Mouse (Mus musculus) liver, postnatal 0 days (tissue): ENCODE measurements around the gene Cttnbp2nl. TPM values are rescaled to one million over a fixed set of nuclear protein-coding genes. Genes with fewer than 3 reads are reported as not detected.

Experiments used
- ATAC-seq: fragments of 200-750 bp; cut with Nextera tagmentation; 2 replicates; pipeline ENCODE4 v1.8.0; 2017; ENCODE audit warnings: mild to moderate bottlenecking, moderate library complexity
- DNase-seq: peaks from one replicate; pipeline ENCODE4 v3.0.0-alpha.2; 2016
- H3K27ac ChIP-seq: fragments of 300-500 bp; sonication (generic); 2 replicates; pipeline ENCODE4 v1.5.1; 2014; ENCODE audit warnings: antibody characterized with exemption, moderate library complexity, mild to moderate bottlenecking, low read depth
- H3K27me3 ChIP-seq: fragments of 300-500 bp; sonication (generic); 2 replicates; pipeline ENCODE4 v1.6.1; 2014; ENCODE audit warnings: low read length, control low read depth, mixed read lengths; ENCODE audit not compliant: insufficient read depth
- H3K36me3 ChIP-seq: fragments of 300-500 bp; sonication (generic); replicated peaks from 2 replicates; pipeline ENCODE4 v1.6.1; 2014; ENCODE audit warnings: mild to moderate bottlenecking, control low read depth, low read length, moderate library complexity, mixed read lengths; ENCODE audit not compliant: insufficient read depth
- H3K4me1 ChIP-seq: fragments of 300-500 bp; sonication (generic); 2 replicates; pipeline ENCODE4 v1.6.1; 2014; ENCODE audit warnings: antibody characterized with exemption, mild to moderate bottlenecking, control low read depth; ENCODE audit not compliant: insufficient read depth
- H3K4me2 ChIP-seq: fragments of 300-500 bp; sonication (generic); 2 replicates; pipeline ENCODE4 v1.6.1; 2014; ENCODE audit warnings: low read depth, mild to moderate bottlenecking, low read length, moderate library complexity, mixed read lengths
- H3K4me3 ChIP-seq: fragments of 300-500 bp; sonication (generic); 2 replicates; pipeline ENCODE4 v1.5.1; 2014; ENCODE audit warnings: low read depth, low read length
- H3K9ac ChIP-seq: fragments of 300-500 bp; sonication (generic); replicated peaks from 2 replicates; pipeline ENCODE4 v1.6.1; 2014; ENCODE audit warnings: mild to moderate bottlenecking, moderate library complexity
- H3K9me3 ChIP-seq: fragments of 300-500 bp; sonication (generic); 2 replicates; pipeline ENCODE4 v1.6.1; 2016; ENCODE audit warnings: mild to moderate bottlenecking, control low read depth, low read length, mixed read lengths
- CTCF ChIP-seq: sonication (generic); IDR thresholded peaks from 2 replicates; pipeline ENCODE4 v1.5.1; 2016; ENCODE audit warnings: antibody characterized with exemption, low read depth
- EP300 ChIP-seq: IDR thresholded peaks from 2 replicates; pipeline ENCODE4 v1.6.1; 2016; ENCODE audit warnings: antibody characterized with exemption, low read depth, mild to moderate bottlenecking
- WGBS: fragments of 180-500 bp; shearing (Covaris S2); extraction: QIAGEN DNeasy Blood & Tissue Kit; methylation state at CpG from one replicate; pipeline ENCODE4 v1.1.7; 2014; ENCODE audit not compliant: insufficient replicate concordance; 5-methylcytosine and 5-hydroxymethylcytosine counted together
- polyA plus RNA-seq: library from polyadenylated mRNA; unstranded; fragments of >200 nt; fragmentation: Nextera tagmentation; extraction: Ambion mirVana; gene quantifications from 2 replicates; pipeline ENCODE4 v1.2.1, GENCODE M21; 2015

Gene Cttnbp2nl
- polyA plus RNA-seq, 1 experiment from 2014 or later: 4.2 TPM

DNA sequence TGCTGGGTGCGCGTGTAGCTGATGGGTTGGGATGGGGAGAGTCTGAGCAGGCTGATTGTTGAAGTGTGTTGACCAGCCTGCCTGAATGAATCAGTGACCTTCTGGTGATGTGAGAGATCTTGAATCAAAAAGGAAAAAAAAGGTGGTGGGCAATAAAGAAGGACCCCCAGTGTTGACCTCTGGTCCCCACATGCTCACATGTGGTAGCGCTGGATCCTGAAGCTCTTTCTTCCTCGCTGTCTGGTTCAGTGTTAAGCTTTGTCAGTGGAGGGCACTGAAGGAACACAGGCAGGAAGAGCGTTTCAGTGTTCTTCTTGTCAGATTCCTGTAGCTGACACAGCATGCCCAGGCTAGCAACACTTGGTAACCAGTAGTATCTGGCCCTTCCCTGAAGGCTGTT lies 22.9 kb upstream of the Cttnbp2nl start:
- TF ChIP-seq EP300 (no peak), CTCF (no peak)
- Histone ChIP-seq H3K36me3 (no peaks in the 10 kb centered on the region), H3K27me3 (peaks cover 2% of the 10 kb centered on the region; the same call in 1 of the 2 replicates), H3K27ac (no peak overlapping the region), H3K9ac (no peak overlapping the region), H3K9me3 (no peaks in the 10 kb centered on the region), H3K4me1 (no peaks in the 10 kb centered on the region), H3K4me3 (no peak overlapping the region), H3K4me2 (no peak overlapping the region)
- WGBS: 76% methylated on average over 5 of the region's 5 CpGs
- DNase-seq (no peak), ATAC-seq (no peak)

- no peak overlapping the region for H3K9ac ChIP-seq
- no peak for TF ChIP-seq EP300
- TF ChIP-seq CTCF: no peak
- ATAC-seq (no peak), DNase-seq (no peak)
- H3K27ac ChIP-seq: no peak overlapping the region
- H3K27me3 ChIP-seq: peaks cover 2% of the 10 kb centered on the region; the same call in 1 of the 2 replicates
- no peak overlapping the region for H3K4me3 ChIP-seq
- no peaks in the 10 kb centered on the region for H3K4me1 ChIP-seq
- no peak overlapping the region for H3K4me2 ChIP-seq
- WGBS: 81% methylated on average over 10 of the region's 10 CpGs
- no peaks in the 10 kb centered on the region for H3K9me3 ChIP-seq
- H3K36me3 ChIP-seq: no peaks in the 10 kb centered on the region
These were observed 19.6 kb upstream of the Cttnbp2nl start for GRCm38 (mm10) chr3:105072536-105072935.

DNA sequence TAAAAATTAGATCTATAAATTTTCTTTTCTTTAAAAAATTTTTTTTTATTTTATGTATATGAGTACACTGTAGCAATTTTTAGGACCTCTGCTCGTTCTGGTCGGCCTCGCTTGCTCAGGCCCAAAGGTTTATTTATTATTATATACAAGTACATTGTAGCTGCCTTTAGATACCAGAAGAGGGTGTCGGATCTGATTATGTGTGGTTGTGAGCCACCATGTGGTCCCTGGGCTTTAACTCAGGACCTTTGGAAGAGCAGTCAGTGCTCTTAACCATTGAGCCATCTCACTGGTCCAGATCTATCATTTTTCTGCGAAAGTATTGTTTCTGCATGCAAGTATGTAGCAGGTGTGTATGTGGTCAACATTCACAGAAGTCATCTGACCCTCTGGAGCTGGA lies 18.3 kb upstream of the Cttnbp2nl start:
- 81% methylated on average over 5 of the region's 5 CpGs for WGBS
- ATAC-seq: no peak
- H3K27ac ChIP-seq: no peak overlapping the region
- H3K36me3 ChIP-seq: no peaks in the 10 kb centered on the region
- H3K9ac ChIP-seq: no peak overlapping the region
- no peak overlapping the region for H3K4me2 ChIP-seq
- TF ChIP-seq EP300: no peak
- no peak for TF ChIP-seq CTCF
- no peak overlapping the region for H3K4me3 ChIP-seq
- H3K4me1 ChIP-seq: no peaks in the 10 kb centered on the region
- H3K9me3 ChIP-seq: no peaks in the 10 kb centered on the region
- DNase-seq: no peak
- peaks cover 2% of the 10 kb centered on the region; the same call in 1 of the 2 replicates for H3K27me3 ChIP-seq

- no peak overlapping the region for H3K4me2 ChIP-seq
- no peak overlapping the region for H3K9ac ChIP-seq
- WGBS: 71% methylated on average over 8 of the region's 8 CpGs
- DNase-seq (no peak), ATAC-seq (no peak)
- H3K27ac ChIP-seq: no peak overlapping the region
- H3K36me3 ChIP-seq: no peaks in the 10 kb centered on the region
- peaks cover 2% of the 10 kb centered on the region; the same call in 1 of the 2 replicates for H3K27me3 ChIP-seq
- H3K4me3 ChIP-seq: no peak overlapping the region
- TF ChIP-seq EP300 (no peak), CTCF (no peak)
- H3K9me3 ChIP-seq: no peaks in the 10 kb centered on the region
- no peaks in the 10 kb centered on the region for H3K4me1 ChIP-seq
These were observed 17.6 kb upstream of the Cttnbp2nl start for GRCm38 (mm10) chr3:105070553-105070952.

DNA sequence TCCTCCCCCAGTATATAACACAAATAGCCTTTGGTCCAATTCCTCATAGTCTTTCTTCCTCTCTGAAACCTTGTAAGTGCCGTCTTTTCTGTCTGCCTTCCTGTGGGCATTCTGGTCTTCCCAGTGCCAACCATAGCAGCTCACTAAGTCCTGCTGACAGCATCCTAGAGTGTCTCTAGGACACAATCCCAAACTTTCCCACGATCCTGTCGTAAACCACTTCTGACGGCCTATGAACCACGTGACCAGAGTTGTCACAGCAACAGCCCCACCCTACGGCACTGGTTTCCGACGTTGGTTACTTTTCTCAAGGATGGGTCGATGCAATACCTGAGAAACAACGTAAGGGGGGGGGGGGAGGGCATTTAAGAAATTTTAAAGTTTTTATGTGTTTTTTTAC lies 13.6 kb upstream of the Cttnbp2nl start, which contains the start of gene 4930564D02Rik:
4930564D02Rik (plus strand) TSS at position 301 of the 400 bp plus-strand sequence.
- ATAC-seq: no peak
- WGBS: 81% methylated on average over 10 of the region's 10 CpGs
- H3K36me3 ChIP-seq: no peaks in the 10 kb centered on the region

DNA sequence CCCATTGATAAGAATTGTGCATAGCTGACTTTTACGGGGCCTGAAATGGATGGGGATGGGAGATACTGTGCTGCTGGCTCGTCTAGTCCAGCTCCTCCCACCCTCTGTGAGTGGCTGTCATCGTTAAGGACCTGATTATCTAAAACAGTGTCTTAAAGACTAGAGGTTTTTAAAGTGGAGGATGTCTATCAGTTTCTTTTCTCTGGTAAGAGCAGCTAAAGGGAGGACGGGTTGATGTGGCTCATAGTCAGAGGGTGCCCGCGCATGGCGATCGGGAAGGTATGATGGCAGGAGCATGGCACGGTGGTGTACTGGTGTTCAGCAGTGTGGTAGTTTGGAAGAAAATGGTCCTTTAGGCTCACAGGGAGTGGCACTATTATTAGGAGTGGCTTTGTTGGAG lies 9.7 kb upstream of the Cttnbp2nl start:
- no peaks in the 10 kb centered on the region for H3K9me3 ChIP-seq
- H3K4me1 ChIP-seq: 0 out of 2 replicates have a peak, but pooled peaks cover 2% of the 10 kb centered on the region
- 0 out of 2 replicates have a peak, but pooled peaks cover 3% of the 10 kb centered on the region for H3K27me3 ChIP-seq
- no peak overlapping the region for H3K9ac ChIP-seq
- no peak for ATAC-seq
- H3K4me3 ChIP-seq: no peak overlapping the region
- TF ChIP-seq CTCF: no peak
- no peak for TF ChIP-seq EP300
- 69% methylated on average over 9 of the region's 9 CpGs for WGBS
- H3K4me2 ChIP-seq: no peak overlapping the region
- H3K36me3 ChIP-seq: no peaks in the 10 kb centered on the region
- DNase-seq: no peak
- no peak overlapping the region for H3K27ac ChIP-seq

More for the DNA sequence above, 13.6 kb upstream of the Cttnbp2nl start, which contains the start of gene 4930564D02Rik:
- Histone ChIP-seq H3K4me2 (no peak within 1 kb of the TSS), H3K9ac (no peak within 1 kb of the TSS), H3K27ac (no peak within 1 kb of the TSS), H3K4me1 (no peaks in the 10 kb centered on the region), H3K4me3 (no peak within 1 kb of the TSS), H3K9me3 (no peaks in the 10 kb centered on the region), H3K27me3 (0 out of 2 replicates have a peak, but pooled peaks cover 3% of the 10 kb centered on the region)
- no peak for DNase-seq
- TF ChIP-seq EP300: no peak
- TF ChIP-seq CTCF: no peak
